Mouse (Mus musculus): ENCODE measurements around the gene Kcnk4.
"Not testable (repeated sequence)": the region's sequence is repeated elsewhere in the genome, so short reads cannot be mapped to it uniquely, and the experiment has no call there.

The Kcnk4 gene

DNA sequence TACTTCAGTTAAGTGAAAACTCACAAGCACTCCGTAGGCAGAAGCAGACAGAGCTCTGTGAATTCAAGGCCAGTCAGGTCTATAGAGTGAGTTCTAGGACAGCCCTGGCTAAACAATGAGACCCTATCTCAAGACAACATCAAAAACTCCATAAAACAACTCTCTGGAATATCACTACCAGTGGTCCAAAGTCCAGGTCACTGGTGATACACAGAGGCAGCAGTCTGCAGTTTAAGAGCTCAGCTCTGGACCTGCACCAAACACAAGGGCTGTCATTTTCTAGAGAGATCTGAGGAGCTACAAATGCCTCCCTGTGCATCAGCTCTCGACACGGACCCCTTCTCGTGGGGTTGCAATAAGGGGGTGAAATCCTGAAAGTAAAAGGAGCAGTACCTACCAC, 16.0 kb downstream of the Kcnk4 start:
- H3K27me3 ChIP-seq (ENCODE audit: insufficient read depth, low read length): peaks cover 9% of the 10 kb centered on the region
- H3K4me3 ChIP-seq (replicated peaks; ENCODE audit: low read length): no peak overlapping the region
- H3K9me3 ChIP-seq (ENCODE audit: low read length): no peaks in the 10 kb centered on the region
- peaks cover 34% of the 10 kb centered on the region for H3K36me3 ChIP-seq (ENCODE audit: insufficient read depth, low read length)
- TF ChIP-seq POU5F1 (IDR thresholded peaks at IDR 0.05; ENCODE audit: borderline replicate concordance, low read length): no peak
- TF ChIP-seq NANOG (IDR thresholded peaks at IDR 0.05; ENCODE audit: borderline replicate concordance, low read length): no peak
- no peak for TF ChIP-seq CTCF (conservative IDR thresholded peaks at IDR 0.05; ENCODE audit: low read length)
- H3K4me1 ChIP-seq (replicated peaks; ENCODE audit: low read depth, low read length): peaks cover 58% of the 10 kb centered on the region

DNA sequence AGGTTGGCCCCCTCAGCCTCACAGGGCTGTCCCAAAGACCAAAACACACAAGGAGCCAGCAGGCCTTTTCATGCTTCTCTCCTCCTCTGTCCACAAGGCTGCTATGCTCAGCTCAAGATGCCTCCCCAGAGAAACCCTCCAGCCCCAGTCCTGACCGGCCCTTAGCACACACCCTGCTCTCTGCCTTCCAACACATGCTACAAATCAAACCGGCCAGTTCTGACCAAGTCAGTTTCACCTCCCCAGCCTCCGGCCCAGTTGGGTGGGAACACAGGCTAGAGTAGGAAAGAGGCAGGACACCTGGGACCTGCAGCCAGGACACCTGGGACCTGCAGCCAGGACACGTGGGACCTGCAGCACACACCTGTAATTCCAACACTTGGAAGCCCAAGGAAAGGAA, 17.8 kb downstream of the Kcnk4 start:
- Histone ChIP-seq H3K9me3 (ENCODE audit: low read length) (no peaks in the 10 kb centered on the region), H3K36me3 (ENCODE audit: insufficient read depth, low read length) (peaks cover 53% of the 10 kb centered on the region), H3K4me3 (replicated peaks; ENCODE audit: low read length) (no peak overlapping the region), H3K27me3 (ENCODE audit: insufficient read depth, low read length) (no peaks in the 10 kb centered on the region), H3K4me1 (replicated peaks; ENCODE audit: low read depth, low read length) (peaks cover 63% of the 10 kb centered on the region)
- TF ChIP-seq CTCF (conservative IDR thresholded peaks at IDR 0.05; ENCODE audit: low read length) (no peak), NANOG (IDR thresholded peaks at IDR 0.05; ENCODE audit: borderline replicate concordance, low read length) (no peak)

DNA sequence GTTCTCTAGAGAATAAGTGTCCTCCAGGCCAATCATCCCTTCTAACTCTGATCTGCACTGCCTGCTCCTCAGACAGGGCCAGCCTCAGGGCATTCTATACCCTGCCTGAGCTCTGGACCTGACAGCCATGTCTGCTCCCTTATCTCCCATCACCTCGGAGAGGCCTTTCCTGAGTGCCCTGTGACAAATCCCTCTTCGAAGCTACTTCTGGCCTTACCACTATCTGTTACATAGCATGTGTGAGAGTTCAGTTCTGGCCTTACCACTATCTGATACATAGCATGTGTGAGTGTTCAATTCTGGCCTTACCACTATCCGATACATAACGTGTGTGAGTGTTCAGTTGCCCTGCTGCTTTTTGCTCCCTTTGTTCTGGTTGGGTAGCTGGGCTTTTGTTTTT, 19.0 kb downstream of the Kcnk4 start:
- no peak for TF ChIP-seq POU5F1 (IDR thresholded peaks at IDR 0.05; ENCODE audit: borderline replicate concordance, low read length)
- TF ChIP-seq CTCF (conservative IDR thresholded peaks at IDR 0.05; ENCODE audit: low read length): no peak
- TF ChIP-seq NANOG (IDR thresholded peaks at IDR 0.05; ENCODE audit: borderline replicate concordance, low read length): no peak
- Histone ChIP-seq H3K9me3 (ENCODE audit: low read length) (no peaks in the 10 kb centered on the region), H3K27me3 (ENCODE audit: insufficient read depth, low read length) (no peaks in the 10 kb centered on the region), H3K36me3 (ENCODE audit: insufficient read depth, low read length) (peaks cover 59% of the 10 kb centered on the region), H3K4me3 (replicated peaks; ENCODE audit: low read length) (no peak overlapping the region), H3K4me1 (replicated peaks; ENCODE audit: low read depth, low read length) (peaks cover 62% of the 10 kb centered on the region)

DNA sequence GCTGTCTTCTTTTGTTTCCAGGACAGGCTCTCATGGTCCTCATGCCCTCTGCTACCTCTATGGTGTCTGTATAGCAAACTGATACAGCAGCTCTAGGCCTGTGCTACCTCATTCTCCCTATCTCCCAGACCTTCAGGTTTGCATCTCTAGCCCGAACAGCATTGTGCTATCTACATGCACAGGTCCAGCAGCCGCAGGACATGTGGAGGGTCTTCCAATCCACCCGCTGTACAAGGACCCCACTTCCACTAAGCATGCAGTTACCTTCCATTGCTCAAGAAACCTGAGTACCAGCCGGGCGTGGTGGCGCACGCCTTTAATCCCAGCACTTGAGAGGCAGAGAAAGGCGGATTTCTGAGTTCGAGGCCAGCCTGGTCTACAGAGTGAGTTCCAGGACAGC, 19.8 kb downstream of the Kcnk4 start:
- TF ChIP-seq NANOG (IDR thresholded peaks at IDR 0.05; ENCODE audit: borderline replicate concordance, low read length): no peak
- TF ChIP-seq CTCF (conservative IDR thresholded peaks at IDR 0.05; ENCODE audit: low read length): no peak
- no peak for TF ChIP-seq POU5F1 (IDR thresholded peaks at IDR 0.05; ENCODE audit: borderline replicate concordance, low read length)
- H3K36me3 ChIP-seq (ENCODE audit: insufficient read depth, low read length): peaks cover 53% of the 10 kb centered on the region
- H3K9me3 ChIP-seq (ENCODE audit: low read length): no peaks in the 10 kb centered on the region
- H3K4me3 ChIP-seq (replicated peaks; ENCODE audit: low read length): peak overlapping the region; percentile 65; the same call in 1 of the 2 replicates
- H3K4me1 ChIP-seq (replicated peaks; ENCODE audit: low read depth, low read length): peaks cover 54% of the 10 kb centered on the region
- no peaks in the 10 kb centered on the region for H3K27me3 ChIP-seq (ENCODE audit: insufficient read depth, low read length)

DNA sequence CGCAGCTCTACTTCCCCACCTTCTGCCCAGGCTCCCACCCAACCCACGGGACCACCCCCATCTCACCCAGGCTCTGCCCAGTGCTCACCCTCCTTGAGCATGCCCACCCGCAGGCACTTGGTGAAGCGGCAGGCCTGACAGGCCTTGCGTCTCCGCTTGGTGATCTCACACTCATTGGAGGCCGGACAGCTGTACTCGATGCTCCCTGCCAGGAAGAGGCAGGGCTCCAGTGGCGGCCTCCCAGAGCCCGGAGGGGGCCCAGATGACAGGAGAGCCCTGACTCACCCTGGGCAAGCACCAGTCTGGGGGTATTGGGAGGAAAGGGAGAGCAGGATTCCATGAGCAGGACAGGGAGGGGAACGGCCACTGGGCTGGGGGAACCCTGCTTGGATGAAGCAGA, 20.3 kb downstream of the Kcnk4 start:
- H3K4me1 ChIP-seq (replicated peaks; ENCODE audit: low read depth, low read length): peaks cover 52% of the 10 kb centered on the region
- H3K27me3 ChIP-seq (ENCODE audit: insufficient read depth, low read length): no peaks in the 10 kb centered on the region
- no peaks in the 10 kb centered on the region for H3K9me3 ChIP-seq (ENCODE audit: low read length)
- H3K4me3 ChIP-seq (replicated peaks; ENCODE audit: low read length): peak overlapping the region; percentile 65
- TF ChIP-seq NANOG (IDR thresholded peaks at IDR 0.05; ENCODE audit: borderline replicate concordance, low read length): no peak
- no peak for TF ChIP-seq POU5F1 (IDR thresholded peaks at IDR 0.05; ENCODE audit: borderline replicate concordance, low read length)
- no peak for TF ChIP-seq CTCF (conservative IDR thresholded peaks at IDR 0.05; ENCODE audit: low read length)
- peaks cover 47% of the 10 kb centered on the region for H3K36me3 ChIP-seq (ENCODE audit: insufficient read depth, low read length)

DNA sequence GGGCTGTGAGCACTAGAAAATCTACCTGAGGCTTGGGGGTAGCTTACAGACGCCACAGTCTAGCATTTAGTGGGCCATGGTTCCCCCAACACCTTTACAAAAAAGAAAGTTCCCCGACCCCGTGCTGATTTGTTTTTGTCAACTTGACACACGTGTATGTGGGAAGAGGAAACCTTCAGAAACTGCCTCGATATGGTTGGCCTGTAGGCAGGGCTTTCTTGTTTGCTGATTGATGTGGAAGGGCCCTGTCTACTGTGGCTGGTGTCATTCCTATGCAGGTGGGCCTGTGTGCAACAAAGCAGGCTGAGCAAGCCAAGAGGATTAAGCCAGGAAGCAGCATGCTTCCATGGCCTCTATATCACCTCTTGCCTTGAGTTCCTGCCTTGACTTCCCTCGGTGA, 21.3 kb downstream of the Kcnk4 start:
- H3K9me3 ChIP-seq (ENCODE audit: low read length): no peaks in the 10 kb centered on the region
- no peaks in the 10 kb centered on the region for H3K27me3 ChIP-seq (ENCODE audit: insufficient read depth, low read length)
- peaks cover 41% of the 10 kb centered on the region for H3K36me3 ChIP-seq (ENCODE audit: insufficient read depth, low read length)
- no peak for TF ChIP-seq POU5F1 (IDR thresholded peaks at IDR 0.05; ENCODE audit: borderline replicate concordance, low read length)
- no peak for TF ChIP-seq NANOG (IDR thresholded peaks at IDR 0.05; ENCODE audit: borderline replicate concordance, low read length)
- TF ChIP-seq CTCF (conservative IDR thresholded peaks at IDR 0.05; ENCODE audit: low read length): no peak
- H3K4me1 ChIP-seq (replicated peaks; ENCODE audit: low read depth, low read length): peaks cover 62% of the 10 kb centered on the region
- no peak overlapping the region for H3K4me3 ChIP-seq (replicated peaks; ENCODE audit: low read length)

DNA sequence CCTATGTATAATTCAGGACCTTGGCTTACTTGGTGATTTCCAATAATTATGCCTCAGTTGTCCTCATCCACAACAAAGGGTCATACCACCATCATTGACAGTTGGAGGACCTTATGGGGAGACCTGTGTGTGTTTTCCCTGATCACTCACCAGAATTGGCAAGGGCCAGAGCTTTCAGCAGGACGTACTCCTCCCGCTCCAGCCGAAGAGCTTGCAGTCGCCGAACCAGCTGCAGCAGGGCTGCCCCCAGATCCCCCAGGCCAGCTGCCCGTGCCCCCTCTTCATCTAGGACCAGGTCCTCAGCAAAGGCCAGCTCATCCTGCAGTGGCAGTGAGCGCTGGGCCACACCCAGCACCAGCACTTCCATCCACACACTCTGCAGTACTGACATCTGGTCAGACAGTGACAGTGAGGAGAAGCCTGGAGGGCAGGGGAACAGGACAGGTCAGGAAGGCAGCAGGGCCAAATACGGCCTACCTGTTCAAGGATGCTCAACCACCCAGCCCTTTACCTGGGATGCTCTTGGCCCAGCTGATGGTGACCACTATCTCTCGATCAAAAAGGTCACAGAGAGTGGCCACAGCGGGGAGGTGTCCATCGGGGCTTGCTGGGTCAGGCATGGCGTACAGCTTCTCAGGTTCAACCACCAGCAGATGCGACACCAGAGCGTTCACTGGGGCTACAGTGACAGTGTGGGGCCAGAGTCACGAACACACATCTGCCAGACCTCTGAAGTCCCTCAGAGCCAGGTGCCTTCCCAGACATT, 21.9 kb downstream of the Kcnk4 start:
- H3K4me3 ChIP-seq (replicated peaks; ENCODE audit: low read length): no peak overlapping the region
- TF ChIP-seq CTCF (conservative IDR thresholded peaks at IDR 0.05; ENCODE audit: low read length) (no peak), NANOG (IDR thresholded peaks at IDR 0.05; ENCODE audit: borderline replicate concordance, low read length) (no peak), POU5F1 (IDR thresholded peaks at IDR 0.05; ENCODE audit: borderline replicate concordance, low read length) (no peak)
- peaks cover 68% of the 10 kb centered on the region for H3K4me1 ChIP-seq (replicated peaks; ENCODE audit: low read depth, low read length)
- no peaks in the 10 kb centered on the region for H3K27me3 ChIP-seq (ENCODE audit: insufficient read depth, low read length)
- peaks cover 48% of the 10 kb centered on the region for H3K36me3 ChIP-seq (ENCODE audit: insufficient read depth, low read length)
- no peaks in the 10 kb centered on the region for H3K9me3 ChIP-seq (ENCODE audit: low read length)

DNA sequence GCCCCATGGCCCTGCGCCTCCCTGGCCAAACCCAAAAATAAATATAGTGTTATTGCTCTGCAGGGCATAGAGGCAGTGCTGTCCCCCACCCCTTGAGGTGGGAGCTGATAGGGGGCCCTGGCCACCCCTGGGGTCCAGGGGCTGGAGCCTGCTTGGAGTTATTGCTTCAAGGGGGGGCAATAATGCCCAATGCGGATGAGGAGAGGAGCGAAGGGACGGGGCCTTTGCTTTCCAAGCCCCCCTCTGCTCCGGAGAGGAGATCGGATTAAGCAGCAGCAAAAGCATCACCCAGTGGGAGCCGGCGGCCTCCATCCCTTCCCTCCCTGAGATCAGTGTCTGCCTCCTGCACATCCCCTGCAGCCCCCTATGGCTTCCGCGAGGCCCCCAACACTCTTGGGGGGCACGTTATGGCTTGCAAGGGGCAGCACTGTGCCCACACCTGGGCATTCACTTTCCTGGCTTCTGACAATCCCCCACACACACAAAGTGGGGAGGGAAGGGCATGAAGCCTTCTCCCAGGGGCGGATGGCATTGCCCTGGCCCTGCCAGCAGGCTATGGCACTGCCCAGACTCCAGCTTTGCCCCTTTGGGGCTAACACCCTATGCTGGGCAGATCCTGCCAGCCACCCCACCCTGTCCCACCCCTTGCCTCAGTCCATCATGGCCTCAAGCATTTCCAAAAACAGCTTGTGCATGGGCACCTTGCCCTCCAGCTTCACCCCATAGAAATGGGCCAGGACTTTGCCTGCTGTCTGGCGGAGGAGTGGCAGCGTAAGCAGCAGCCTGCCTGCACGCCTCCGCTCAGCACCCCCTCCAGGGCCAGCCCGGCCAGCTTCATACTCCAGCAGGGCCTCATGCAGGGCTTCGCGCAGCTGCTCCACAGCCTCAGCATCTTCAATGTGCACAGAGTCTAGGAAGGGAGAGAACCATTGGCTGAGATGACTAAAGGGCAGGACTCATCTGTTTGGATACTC, 22.9 kb downstream of the Kcnk4 start:
- TF ChIP-seq CTCF (conservative IDR thresholded peaks at IDR 0.05; ENCODE audit: low read length) (no peak), NANOG (IDR thresholded peaks at IDR 0.05; ENCODE audit: borderline replicate concordance, low read length) (no peak), POU5F1 (IDR thresholded peaks at IDR 0.05; ENCODE audit: borderline replicate concordance, low read length) (no peak)
- Histone ChIP-seq H3K4me3 (replicated peaks; ENCODE audit: low read length) (peak overlapping the region; percentile 86), H3K36me3 (ENCODE audit: insufficient read depth, low read length) (peaks cover 53% of the 10 kb centered on the region), H3K9me3 (ENCODE audit: low read length) (no peaks in the 10 kb centered on the region), H3K27me3 (ENCODE audit: insufficient read depth, low read length) (no peaks in the 10 kb centered on the region), H3K4me1 (replicated peaks; ENCODE audit: low read depth, low read length) (peaks cover 68% of the 10 kb centered on the region)

DNA sequence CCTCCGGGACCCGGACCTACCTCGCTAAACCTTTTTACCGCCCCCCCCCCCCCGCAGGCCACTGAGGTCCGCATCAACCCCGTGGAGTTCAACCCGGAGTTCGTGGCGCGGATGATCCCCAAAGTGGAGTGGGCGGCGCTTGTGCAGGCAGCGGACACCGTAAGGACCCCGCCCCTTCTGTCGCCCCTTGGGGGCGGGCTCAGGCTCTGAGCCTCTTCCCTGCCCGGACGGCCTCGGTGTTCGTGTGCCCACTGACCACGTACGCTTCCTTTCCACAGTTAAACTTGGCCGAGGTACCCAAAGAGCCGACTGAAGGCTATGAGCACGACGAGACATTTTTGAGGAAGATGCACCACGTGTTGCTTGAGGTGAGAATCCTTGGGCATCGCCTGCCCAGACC, 24.0 kb downstream of the Kcnk4 start:
- Histone ChIP-seq H3K4me3 (replicated peaks; ENCODE audit: low read length) (peak overlapping the region; percentile 86), H3K4me1 (replicated peaks; ENCODE audit: low read depth, low read length) (peaks cover 66% of the 10 kb centered on the region), H3K36me3 (ENCODE audit: insufficient read depth, low read length) (peaks cover 58% of the 10 kb centered on the region)
- H3K9me3 ChIP-seq (ENCODE audit: low read length); H3K27me3 ChIP-seq (ENCODE audit: insufficient read depth, low read length): not testable (repeated sequence)

Data from E14TG2a.4 (cell line).